Mouse (Mus musculus): ENCODE measurements around the gene Cd101. TPM values are rescaled to one million over a fixed set of nuclear protein-coding genes. Genes with fewer than 3 reads are reported as not detected.
A peak's percentile ranks its signal among the peaks of the same experiment; 100 is the strongest.

The Cd101 gene
- polyA plus RNA-seq, 1 experiment = 1.4 TPM

DNA sequence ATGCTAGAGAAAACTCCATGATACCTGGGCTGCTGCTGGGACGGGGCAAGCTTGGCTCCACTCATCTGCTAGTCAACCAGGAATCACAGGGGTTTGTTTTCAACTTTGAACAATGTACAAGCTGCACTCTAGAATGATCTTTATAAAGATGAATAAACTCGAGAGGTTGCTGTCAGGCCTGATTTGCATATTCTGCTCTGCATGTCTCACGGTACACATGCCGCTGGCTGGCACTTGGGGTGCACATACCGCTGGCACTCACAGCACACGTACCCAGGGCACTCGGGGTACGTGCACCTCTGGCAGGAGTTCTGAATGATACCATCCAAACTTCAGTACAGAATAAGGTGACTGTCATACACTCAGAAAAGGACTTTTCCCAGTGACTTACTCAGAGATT is 16.8 kb downstream of the Cd101 start:
- peak overlapping the region; percentile 32; the same call in 1 of the 2 replicates for H3K4me3 ChIP-seq (ENCODE audit: control insufficient read depth, insufficient read depth, low read length)
- H3K27me3 ChIP-seq (ENCODE audit: control insufficient read depth, insufficient read depth, low read length) = no peaks in the 10 kb centered on the region
- no peaks in the 10 kb centered on the region for H3K36me3 ChIP-seq (ENCODE audit: control insufficient read depth, insufficient read depth, low read length)
- peak; percentile 33 for DNase-seq
- WGBS = 62% methylated on average over 8 of the region's 8 CpGs
- H3K4me1 ChIP-seq (replicated peaks; ENCODE audit: control insufficient read depth, insufficient read depth, low read length) = peaks cover 25% of the 10 kb centered on the region
- no peak for TF ChIP-seq POLR2A (IDR thresholded peaks at IDR 0.05; ENCODE audit: control insufficient read depth, extremely low read depth, insufficient read depth, low read length, poor library complexity)
- no peak for TF ChIP-seq CTCF (IDR thresholded peaks at IDR 0.05; ENCODE audit: borderline replicate concordance, control insufficient read depth, extremely low read depth, insufficient read depth, low read length, poor library complexity)
- H3K27ac ChIP-seq (ENCODE audit: control insufficient read depth, insufficient read depth, low read length) = peak overlapping the region; percentile 87

- Histone ChIP-seq H3K27me3 (ENCODE audit: control insufficient read depth, insufficient read depth, low read length) (no peaks in the 10 kb centered on the region), H3K4me3 (ENCODE audit: control insufficient read depth, insufficient read depth, low read length) (peak overlapping the region; percentile 32), H3K27ac (ENCODE audit: control insufficient read depth, insufficient read depth, low read length) (peak overlapping the region; percentile 87), H3K36me3 (ENCODE audit: control insufficient read depth, insufficient read depth, low read length) (no peaks in the 10 kb centered on the region), H3K4me1 (replicated peaks; ENCODE audit: control insufficient read depth, insufficient read depth, low read length) (peaks cover 25% of the 10 kb centered on the region)
- TF ChIP-seq CTCF (IDR thresholded peaks at IDR 0.05; ENCODE audit: borderline replicate concordance, control insufficient read depth, extremely low read depth, insufficient read depth, low read length, poor library complexity) = no peak
- no peak for TF ChIP-seq POLR2A (IDR thresholded peaks at IDR 0.05; ENCODE audit: control insufficient read depth, extremely low read depth, insufficient read depth, low read length, poor library complexity)
- peak; percentile 70 for DNase-seq
- 5% methylated on average over 10 of the region's 10 CpGs for WGBS
These were observed 17.2 kb downstream of the Cd101 start for GRCm38 (mm10) chr3:101012131-101012571.

DNA sequence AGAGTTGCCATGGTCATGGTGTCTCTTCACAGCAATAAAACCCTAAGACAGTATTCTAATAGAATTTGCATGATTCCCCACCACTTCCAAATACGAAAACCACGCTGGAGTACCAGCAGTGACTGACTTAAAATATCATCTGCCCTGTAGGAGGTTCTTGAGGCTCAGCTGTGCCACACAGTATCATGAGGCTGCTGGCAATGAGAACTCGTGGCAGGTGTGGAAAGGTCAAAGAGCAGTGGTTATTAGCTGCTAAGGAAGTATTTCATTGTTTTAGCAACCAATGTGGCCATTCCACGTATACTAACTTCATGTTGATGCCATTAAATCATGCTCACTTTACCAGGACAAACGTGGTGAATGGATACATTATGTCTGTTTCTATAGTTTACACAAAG is 18.2 kb downstream of the Cd101 start:
- no peaks in the 10 kb centered on the region for H3K36me3 ChIP-seq (ENCODE audit: control insufficient read depth, insufficient read depth, low read length)
- DNase-seq = no peak
- peaks cover 20% of the 10 kb centered on the region for H3K4me1 ChIP-seq (replicated peaks; ENCODE audit: control insufficient read depth, insufficient read depth, low read length)
- TF ChIP-seq POLR2A (IDR thresholded peaks at IDR 0.05; ENCODE audit: control insufficient read depth, extremely low read depth, insufficient read depth, low read length, poor library complexity) (no peak), CTCF (IDR thresholded peaks at IDR 0.05; ENCODE audit: borderline replicate concordance, control insufficient read depth, extremely low read depth, insufficient read depth, low read length, poor library complexity) (no peak)
- H3K4me3 ChIP-seq (ENCODE audit: control insufficient read depth, insufficient read depth, low read length) = no peak overlapping the region
- no peaks in the 10 kb centered on the region for H3K27me3 ChIP-seq (ENCODE audit: control insufficient read depth, insufficient read depth, low read length)
- 74% methylated on average over 5 of the region's 5 CpGs for WGBS
- no peak overlapping the region for H3K27ac ChIP-seq (ENCODE audit: control insufficient read depth, insufficient read depth, low read length)

DNA sequence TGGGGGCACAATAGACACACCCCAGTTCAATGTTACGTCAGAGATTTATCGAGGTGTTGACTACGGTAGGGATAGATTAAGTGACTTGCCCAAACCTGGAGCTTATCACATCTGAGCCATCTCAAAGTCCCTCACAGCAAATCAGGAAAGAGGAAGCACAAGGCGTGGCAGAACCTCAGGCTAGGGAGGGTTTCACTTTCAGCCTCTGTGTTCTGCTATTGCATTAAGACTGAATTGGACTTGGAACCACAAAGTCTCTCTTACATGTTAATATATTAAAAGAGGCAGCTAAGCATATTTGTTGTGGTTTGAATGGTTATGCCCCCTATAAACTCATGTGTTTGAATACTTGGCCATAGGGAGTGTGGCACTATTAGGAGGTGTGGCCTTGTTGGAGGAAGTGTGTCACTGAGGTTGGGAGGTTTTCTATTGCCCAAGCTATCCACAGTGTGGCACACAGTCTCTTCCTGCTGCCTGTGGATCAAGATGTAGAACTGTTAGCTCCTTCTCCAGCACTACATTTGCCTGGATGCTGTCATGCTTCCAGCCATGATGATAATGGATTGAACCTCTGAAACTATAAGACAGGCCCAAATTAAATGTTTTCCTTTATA is 18.7 kb downstream of the Cd101 start:
- Histone ChIP-seq H3K4me3 (ENCODE audit: control insufficient read depth, insufficient read depth, low read length) (no peak overlapping the region), H3K27me3 (ENCODE audit: control insufficient read depth, insufficient read depth, low read length) (no peaks in the 10 kb centered on the region), H3K36me3 (ENCODE audit: control insufficient read depth, insufficient read depth, low read length) (no peaks in the 10 kb centered on the region), H3K27ac (ENCODE audit: control insufficient read depth, insufficient read depth, low read length) (no peak overlapping the region), H3K4me1 (replicated peaks; ENCODE audit: control insufficient read depth, insufficient read depth, low read length) (peaks cover 20% of the 10 kb centered on the region)
- WGBS = 13% methylated on average over 4 of the region's 4 CpGs
- TF ChIP-seq CTCF (IDR thresholded peaks at IDR 0.05; ENCODE audit: borderline replicate concordance, control insufficient read depth, extremely low read depth, insufficient read depth, low read length, poor library complexity) (no peak), POLR2A (IDR thresholded peaks at IDR 0.05; ENCODE audit: control insufficient read depth, extremely low read depth, insufficient read depth, low read length, poor library complexity) (no peak)
- no peak for DNase-seq

DNA sequence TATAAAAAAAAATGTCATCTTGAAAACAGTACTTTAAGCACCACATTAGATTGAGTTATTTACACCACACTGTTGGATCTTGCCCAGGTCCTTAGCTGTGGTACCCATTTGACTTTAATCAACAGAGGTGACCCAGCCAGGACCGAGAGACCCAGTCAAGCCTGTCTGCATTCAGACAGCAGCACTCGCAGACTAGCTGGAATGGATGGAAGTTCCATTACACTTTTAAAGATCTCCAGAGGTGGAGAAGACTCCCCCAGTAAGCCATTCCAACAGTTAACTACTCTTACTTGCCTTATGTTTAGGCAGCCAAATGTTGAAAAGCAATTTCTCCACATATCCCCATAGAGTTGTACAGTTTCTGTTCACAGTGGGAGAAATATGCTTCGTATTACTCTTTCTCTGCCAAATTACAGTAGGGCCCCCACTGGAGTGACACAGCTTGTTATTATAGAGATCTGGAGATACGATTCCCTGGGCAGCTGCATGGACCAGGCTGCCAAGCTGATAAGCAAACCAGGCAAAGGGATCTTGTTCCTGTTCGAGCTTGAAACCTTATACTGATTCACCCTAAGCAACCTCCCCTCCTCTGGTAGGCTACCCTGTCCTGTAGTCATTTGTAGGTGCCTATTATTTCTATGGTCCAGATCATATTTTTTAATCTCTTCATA is 22.1 kb downstream of the Cd101 start:
- H3K36me3 ChIP-seq (ENCODE audit: control insufficient read depth, insufficient read depth, low read length) = no peaks in the 10 kb centered on the region

DNA sequence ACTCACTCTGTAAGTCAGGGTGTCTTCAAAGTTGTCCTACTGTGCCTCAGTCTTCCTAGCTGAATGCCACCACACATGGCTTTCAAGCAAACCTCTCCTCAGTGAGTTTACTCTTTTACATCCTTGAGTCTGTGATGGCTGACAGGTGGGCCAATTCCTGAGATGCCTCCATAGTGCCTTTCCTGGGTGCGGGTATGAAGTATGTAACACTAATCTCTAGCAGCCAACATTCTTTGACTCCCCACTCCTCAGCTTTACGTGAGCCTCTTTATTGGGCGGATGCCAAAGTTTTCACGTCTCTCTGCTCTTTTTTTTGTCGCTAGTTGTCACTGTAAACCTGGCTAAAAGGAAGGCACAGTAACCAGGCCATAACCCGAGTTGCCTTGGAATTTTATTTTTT is 24.0 kb downstream of the Cd101 start:
- no peak for TF ChIP-seq POLR2A (IDR thresholded peaks at IDR 0.05; ENCODE audit: control insufficient read depth, extremely low read depth, insufficient read depth, low read length, poor library complexity)
- TF ChIP-seq CTCF (IDR thresholded peaks at IDR 0.05; ENCODE audit: borderline replicate concordance, control insufficient read depth, extremely low read depth, insufficient read depth, low read length, poor library complexity) = no peak
- Histone ChIP-seq H3K4me3 (ENCODE audit: control insufficient read depth, insufficient read depth, low read length) (no peak overlapping the region), H3K27ac (ENCODE audit: control insufficient read depth, insufficient read depth, low read length) (no peak overlapping the region), H3K27me3 (ENCODE audit: control insufficient read depth, insufficient read depth, low read length) (no peaks in the 10 kb centered on the region), H3K4me1 (replicated peaks; ENCODE audit: control insufficient read depth, insufficient read depth, low read length) (peaks cover 9% of the 10 kb centered on the region), H3K36me3 (ENCODE audit: control insufficient read depth, insufficient read depth, low read length) (no peaks in the 10 kb centered on the region)
- no peak for DNase-seq
- WGBS = 97% methylated on average over 6 of the region's 6 CpGs

More for the DNA sequence above, 22.1 kb downstream of the Cd101 start:
- Histone ChIP-seq H3K27ac (ENCODE audit: control insufficient read depth, insufficient read depth, low read length) (no peak overlapping the region), H3K4me3 (ENCODE audit: control insufficient read depth, insufficient read depth, low read length) (no peak overlapping the region), H3K4me1 (replicated peaks; ENCODE audit: control insufficient read depth, insufficient read depth, low read length) (peaks cover 18% of the 10 kb centered on the region), H3K27me3 (ENCODE audit: control insufficient read depth, insufficient read depth, low read length) (no peaks in the 10 kb centered on the region)
- 89% methylated on average over 5 of the region's 5 CpGs for WGBS
- TF ChIP-seq POLR2A (IDR thresholded peaks at IDR 0.05; ENCODE audit: control insufficient read depth, extremely low read depth, insufficient read depth, low read length, poor library complexity) = no peak
- TF ChIP-seq CTCF (IDR thresholded peaks at IDR 0.05; ENCODE audit: borderline replicate concordance, control insufficient read depth, extremely low read depth, insufficient read depth, low read length, poor library complexity) = no peak
- DNase-seq = no peak
